Mouse (Mus musculus): ENCODE measurements around the gene Sh2d7.

Sh2d7 gene

GRCm38 (mm10) chr9:54538684-54539083 is at the start of gene Sh2d7:
Gene Sh2d7, plus strand, starts transcription at chr9:54538984.
- DNase-seq (ENCODE audit: low spot score): no peak

DNA sequence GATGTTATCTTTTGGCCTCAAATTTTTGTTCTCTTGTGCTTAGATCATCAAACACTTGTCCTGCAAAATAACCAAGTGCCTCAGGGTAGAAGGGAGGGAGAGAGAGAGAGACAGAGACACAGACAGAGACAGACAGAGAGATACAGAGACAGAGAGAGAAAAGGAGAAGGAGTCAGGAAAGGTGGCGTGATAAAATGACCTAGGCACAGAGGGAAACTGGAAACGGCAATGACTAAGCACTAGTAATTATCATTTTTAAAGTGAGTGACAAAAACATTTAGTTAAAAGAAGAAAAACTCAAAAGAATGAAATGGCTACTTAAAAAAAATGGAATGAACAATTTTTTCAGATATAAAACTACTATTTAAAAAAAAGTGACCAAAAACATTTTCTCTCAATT is 49.2 kb upstream of the Sh2d7 start:
- no peak for DNase-seq (ENCODE audit: low spot score)

DNA sequence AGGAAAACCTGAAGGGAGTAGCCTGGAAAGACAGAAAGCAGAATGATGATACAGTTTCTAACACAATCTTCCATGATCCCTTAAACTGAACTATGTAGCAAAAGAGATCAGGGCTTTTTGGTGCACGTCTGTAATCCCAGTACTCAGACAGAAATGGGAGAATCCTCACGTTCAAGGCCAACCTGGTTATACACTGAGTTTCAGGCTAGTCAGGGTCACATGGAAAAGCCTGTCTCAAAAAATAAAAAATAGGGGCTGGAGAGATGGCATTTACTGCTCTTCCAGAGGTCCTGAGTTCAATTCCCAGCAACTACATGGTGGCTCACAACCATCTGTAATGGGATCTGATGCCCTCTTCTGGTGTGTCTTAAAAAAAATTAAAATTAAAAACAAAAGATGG is 48.4 kb upstream of the Sh2d7 start:
- no peak for DNase-seq (ENCODE audit: low spot score)

GRCm38 (mm10) chr9:54499291-54499690 is 39.5 kb upstream of the Sh2d7 start:
- no peak for DNase-seq (ENCODE audit: low spot score)

GRCm38 (mm10) chr9:54499791-54500190 is 39.0 kb upstream of the Sh2d7 start:
- DNase-seq (ENCODE audit: low spot score): no peak

DNA sequence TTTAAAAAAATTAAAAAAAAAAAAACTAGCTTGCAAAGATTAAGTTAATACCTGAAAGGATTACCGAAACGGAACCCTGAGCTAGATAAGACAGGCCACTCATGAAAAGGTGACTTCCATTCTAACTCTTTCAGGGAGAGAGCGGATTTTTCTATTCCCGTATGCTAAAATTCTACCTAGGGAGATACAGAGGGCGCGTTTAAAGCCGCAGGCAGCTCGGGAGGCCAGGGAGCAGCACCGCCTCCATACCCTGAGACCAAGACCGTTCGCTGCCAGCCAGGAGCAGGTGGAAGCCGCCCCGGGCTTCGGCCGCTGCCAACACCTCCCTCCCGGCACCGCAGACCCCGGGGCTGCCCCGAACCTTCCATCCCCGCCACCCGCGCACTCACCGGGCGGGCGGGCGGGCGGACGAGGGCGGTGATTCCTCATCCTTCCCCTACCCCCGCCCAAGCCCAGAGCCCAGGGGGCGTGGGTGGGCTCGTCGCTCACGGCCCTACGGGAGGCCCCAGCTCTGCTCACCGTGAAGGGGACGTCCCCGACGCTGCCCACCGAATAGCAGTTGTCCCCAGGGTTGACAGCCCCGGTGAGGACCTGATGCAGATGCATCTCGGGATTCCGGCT is 37.8 kb upstream of the Sh2d7 start:
- DNase-seq (ENCODE audit: low spot score): peak; percentile 9

GRCm38 (mm10) chr9:54501453-54502110 is 37.2 kb upstream of the Sh2d7 start, which contains the start of gene Dmxl2:
Gene Dmxl2, minus strand, starts transcription at chr9:54501626.
- DNase-seq (ENCODE audit: low spot score): peak; percentile 84

DNA sequence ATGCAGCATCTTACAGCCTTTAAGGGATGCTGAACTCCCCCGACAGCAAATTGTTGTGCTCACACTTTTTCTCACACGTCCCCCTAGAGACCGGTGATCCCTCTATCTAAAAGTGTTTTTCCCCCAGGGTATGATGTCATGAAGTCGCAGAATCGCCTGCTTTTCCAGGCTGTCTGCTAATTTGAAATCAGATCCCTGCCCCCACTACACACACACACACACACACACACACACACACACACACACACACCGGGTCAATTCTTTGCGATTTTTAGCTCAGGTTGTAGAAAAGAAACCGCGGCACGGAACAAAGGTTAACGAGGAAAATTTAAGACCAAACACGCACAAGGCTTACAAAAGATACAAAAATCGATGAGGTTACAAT is 36.7 kb upstream of the Sh2d7 start:
- DNase-seq (ENCODE audit: low spot score): no peak

DNA sequence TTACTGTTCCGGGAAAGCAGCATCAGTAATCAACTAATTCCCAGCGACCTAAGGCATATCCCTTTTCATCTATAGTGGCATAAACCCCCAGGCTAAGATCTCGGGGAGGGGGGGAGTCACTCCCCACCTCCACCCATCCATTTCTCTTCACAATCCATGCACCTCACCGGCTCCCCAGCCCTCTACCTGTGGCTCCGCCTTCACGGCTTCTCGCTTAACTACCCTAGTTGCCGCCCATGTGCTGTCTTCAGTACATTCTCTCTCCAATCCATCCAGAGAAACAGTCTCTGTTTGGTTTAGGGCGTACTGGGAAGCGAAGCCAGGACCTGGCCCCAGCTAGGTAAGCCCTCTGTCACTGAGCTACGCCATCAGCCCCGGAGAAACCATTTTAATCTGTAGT is 35.9 kb upstream of the Sh2d7 start:
- no peak for DNase-seq (ENCODE audit: low spot score)

DNA sequence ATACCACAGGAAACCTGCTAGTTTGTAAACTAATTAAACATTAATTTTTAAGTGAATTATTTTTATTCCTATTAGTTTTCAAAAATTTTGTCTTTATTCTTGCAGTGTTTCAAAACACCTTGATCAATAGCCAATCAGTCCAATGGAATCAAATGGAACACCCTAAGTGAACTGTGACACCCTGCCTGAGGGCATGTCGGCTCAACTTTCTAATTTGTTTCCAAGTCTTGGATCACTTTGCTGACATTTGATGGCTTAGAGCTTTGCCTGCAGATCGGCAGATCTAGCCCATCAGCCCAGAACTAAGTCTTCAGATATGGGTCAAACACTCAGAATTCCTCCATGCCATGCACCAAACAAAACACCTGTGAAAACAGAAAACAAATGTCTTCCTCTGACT is 22.8 kb upstream of the Sh2d7 start:
- DNase-seq (ENCODE audit: low spot score): no peak

DNA sequence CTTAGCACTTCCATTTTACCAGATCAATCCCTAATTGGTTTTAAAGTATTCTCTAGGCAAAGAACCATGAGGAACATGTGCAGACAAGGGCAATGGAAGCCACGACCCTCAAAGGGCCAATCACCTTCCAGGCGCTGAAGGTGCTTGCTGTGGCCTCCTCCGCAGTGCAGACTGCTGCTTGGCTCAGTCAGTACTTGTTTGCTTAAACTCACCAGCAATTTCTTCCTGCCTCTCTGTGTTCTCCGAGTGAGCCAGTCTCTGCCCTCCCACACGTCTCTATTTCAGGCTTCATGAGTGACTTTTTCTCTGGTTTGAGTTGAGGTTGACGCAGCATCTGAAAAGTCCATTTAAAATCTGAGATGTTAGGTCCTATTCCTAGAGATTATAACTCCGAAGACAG is 19.9 kb upstream of the Sh2d7 start:
- no peak for DNase-seq (ENCODE audit: low spot score)

GRCm38 (mm10) chr9:54520286-54520685 is 18.5 kb upstream of the Sh2d7 start:
- no peak for DNase-seq (ENCODE audit: low spot score)

- DNase-seq (ENCODE audit: low spot score): no peak
These were observed 11.1 kb upstream of the Sh2d7 start for GRCm38 (mm10) chr9:54527694-54528093.

GRCm38 (mm10) chr9:54529950-54530349 is 8.8 kb upstream of the Sh2d7 start:
- DNase-seq (ENCODE audit: low spot score): no peak

- DNase-seq (ENCODE audit: low spot score): no peak
These were observed 7.9 kb upstream of the Sh2d7 start for GRCm38 (mm10) chr9:54530836-54531235.

- no peak for DNase-seq (ENCODE audit: low spot score)
These were observed 7.4 kb upstream of the Sh2d7 start for GRCm38 (mm10) chr9:54531421-54531820.

DNA sequence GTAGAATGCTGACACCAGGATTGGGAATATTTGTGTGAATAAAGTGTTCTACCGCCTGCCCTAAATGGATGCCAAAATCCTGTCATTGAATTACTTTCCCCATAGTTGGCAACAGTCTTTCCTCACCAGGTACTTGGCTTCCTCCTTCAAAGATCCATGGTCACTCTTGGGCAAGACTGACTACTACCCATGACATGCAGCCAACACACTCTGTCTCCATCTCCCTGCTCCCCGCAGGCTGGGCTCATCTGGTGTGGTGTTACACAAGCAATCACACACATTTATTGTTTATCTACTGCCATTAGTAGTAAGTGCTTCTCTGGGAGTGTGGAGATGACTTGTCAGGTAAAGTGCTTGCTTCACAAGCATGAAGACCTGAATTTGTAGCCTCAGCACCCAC is 5.9 kb upstream of the Sh2d7 start:
- no peak for DNase-seq (ENCODE audit: low spot score)

DNA sequence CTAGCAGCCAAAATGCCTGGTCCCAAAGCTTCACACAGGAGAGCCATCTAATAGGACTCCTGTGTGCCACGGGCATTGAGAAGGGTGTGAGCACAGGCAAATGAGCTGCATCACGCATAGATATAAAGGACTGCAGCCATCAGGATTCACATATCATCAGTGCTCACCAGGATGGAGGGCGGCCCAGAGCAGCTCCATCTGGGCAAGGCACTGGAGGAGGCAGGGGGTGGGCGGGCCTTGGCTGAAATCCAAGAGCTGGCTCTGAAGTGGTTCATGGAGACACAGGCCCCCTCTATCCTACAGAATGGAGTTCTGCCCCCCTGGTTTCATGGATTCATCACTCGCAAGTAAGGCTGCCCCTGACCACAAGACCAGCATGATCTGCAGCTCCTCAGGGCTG is 4.8 kb upstream of the Sh2d7 start:
- DNase-seq (ENCODE audit: low spot score): peak; percentile 11

DNA sequence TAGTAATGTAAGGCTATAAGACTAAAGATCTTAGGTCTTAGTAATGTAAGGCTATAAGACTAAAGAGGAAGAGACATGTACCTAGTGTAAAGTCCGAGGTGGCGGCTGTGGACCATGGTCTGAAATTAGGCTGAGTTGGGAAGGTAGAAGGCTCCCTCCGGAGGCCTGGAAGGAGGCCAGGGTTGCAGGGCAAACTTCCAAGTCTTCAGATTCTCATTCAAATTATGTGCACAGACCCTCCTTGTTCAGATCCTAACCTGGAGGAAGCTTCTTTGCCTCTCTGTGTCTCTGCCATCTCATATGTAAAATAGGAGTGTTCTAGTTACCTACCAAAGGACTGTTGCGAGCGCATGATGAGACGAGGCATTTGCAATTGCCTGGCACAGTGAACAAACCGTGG is 2.5 kb upstream of the Sh2d7 start:
- DNase-seq (ENCODE audit: low spot score): no peak

DNA sequence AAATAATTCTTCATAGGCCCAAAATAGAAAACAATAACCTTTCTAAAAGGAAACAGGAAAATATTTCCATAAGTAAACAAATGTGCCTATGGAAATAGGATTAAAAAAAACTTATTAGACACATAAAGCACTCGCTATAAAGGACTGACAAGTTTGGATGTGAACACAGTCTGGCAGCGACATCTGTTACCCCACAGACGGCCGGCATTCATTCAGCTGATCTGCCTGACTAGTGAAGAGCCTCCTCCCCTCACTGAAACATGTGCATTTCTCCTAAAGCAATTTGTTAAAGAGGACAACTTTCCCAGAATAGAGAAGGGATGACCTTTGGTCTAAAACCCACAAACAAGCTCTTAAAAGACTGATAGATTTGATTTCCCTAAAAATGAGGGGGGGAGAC is 1.8 kb upstream of the Sh2d7 start:
- no peak for DNase-seq (ENCODE audit: low spot score)

- no peak for DNase-seq (ENCODE audit: low spot score)
These were observed 1.3 kb upstream of the Sh2d7 start for GRCm38 (mm10) chr9:54537480-54537879.

DNA sequence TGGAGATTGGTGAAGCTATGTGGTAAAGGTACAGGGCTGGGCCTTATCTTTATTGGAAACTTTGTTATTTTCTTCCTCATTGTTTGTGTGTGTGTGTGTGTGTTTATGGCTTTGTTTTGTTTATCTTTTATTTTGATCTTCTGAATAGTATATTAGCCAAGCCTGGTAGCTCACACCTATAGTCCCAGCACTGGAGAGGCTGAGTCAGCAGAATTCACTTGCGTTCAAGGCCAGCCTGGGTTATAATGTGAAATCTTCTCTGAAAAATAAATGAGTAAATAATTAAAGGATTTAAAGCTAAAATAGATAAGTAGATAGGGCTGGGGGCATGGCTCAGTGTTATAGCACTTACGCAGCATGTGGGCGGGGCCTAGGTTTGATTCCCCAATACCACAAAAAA is 540 bp upstream of the Sh2d7 start:
- DNase-seq (ENCODE audit: low spot score): no peak

GRCm38 (mm10) chr9:54540801-54541200 is 2.0 kb downstream of the Sh2d7 start:
- DNase-seq (ENCODE audit: low spot score): no peak
